Mouse (Mus musculus) G1E (cell line): Measurements from ENCODE around the gene March2. TPM values are rescaled to one million over a fixed set of nuclear protein-coding genes. Genes with fewer than 3 reads are reported as not detected.
A peak's percentile ranks its signal among the peaks of the same experiment; 100 is the strongest.

Experiments
- ATAC-seq: 2 replicates; pipeline ENCODE4 v1.8.0; 2016; ENCODE audit warnings: mild to moderate bottlenecking; ENCODE audit not compliant: insufficient number of reproducible peaks, poor library complexity, low FRiP score, severe bottlenecking; ENCODE audit errors: extremely low read depth
- DNase-seq: peaks from one replicate; pipeline ENCODE4 v3.0.0; 2012; ENCODE audit warnings: low spot score
- H3K27me3 ChIP-seq: 2 replicates; pipeline ENCODE4 v1.6.1; 2012; ENCODE audit warnings: mild to moderate bottlenecking, low read length, inconsistent platforms; ENCODE audit not compliant: insufficient read depth
- H3K36me3 ChIP-seq: replicated peaks from 2 replicates; pipeline ENCODE3; 2012; ENCODE audit warnings: mild to moderate bottlenecking, inconsistent platforms
- H3K4me1 ChIP-seq: 2 replicates; pipeline ENCODE4 v1.6.1; 2012; ENCODE audit warnings: low read depth, low read length, inconsistent platforms, mixed read lengths; ENCODE audit not compliant: insufficient read depth
- H3K4me3 ChIP-seq: 2 replicates; pipeline ENCODE4 v1.5.1; 2012; ENCODE audit warnings: low read depth, mild to moderate bottlenecking, inconsistent platforms, low read length, moderate library complexity, mixed read lengths
- H3K9me3 ChIP-seq: replicated peaks from 2 replicates; pipeline ENCODE4 v1.6.1; 2012; ENCODE audit warnings: inconsistent platforms
- CTCF ChIP-seq: IDR thresholded peaks from 2 replicates; pipeline ENCODE4 v1.5.1; 2012; ENCODE audit warnings: low read depth, low read length, inconsistent platforms, mixed read lengths
- GATA1 ChIP-seq: IDR thresholded peaks from 2 replicates; pipeline ENCODE4 v1.6.1; 2012; ENCODE audit warnings: borderline replicate concordance, low read length, inconsistent platforms, mixed read lengths
- GATA2 ChIP-seq: IDR thresholded peaks from 2 replicates; pipeline ENCODE4 v1.6.1; 2012; ENCODE audit warnings: low read depth, low read length, inconsistent platforms, borderline replicate concordance
- POLR2AphosphoS5 ChIP-seq: IDR thresholded peaks from 2 replicates; pipeline ENCODE4 v1.6.1; 2012; ENCODE audit warnings: low read depth, low read length, inconsistent platforms; ENCODE audit not compliant: insufficient replicate concordance
- TAL1 ChIP-seq: conservative IDR thresholded peaks from 2 replicates; pipeline ENCODE4 v1.6.1; 2012; ENCODE audit warnings: low read depth, low read length, inconsistent platforms, mixed read lengths
- polyA plus RNA-seq: library from polyadenylated mRNA; stranded (reverse); fragments of >175 nt; gene quantifications from 2 replicates; pipeline ENCODE4 v1.2.3, GENCODE M21; 2012
- total RNA-seq, 2 experiments: library from RNA; stranded (forward) in 1 of 2; stranded (reverse) in 1 of 2; fragments of 200-1000 nt in 1 of 2; fragments of >200 nt in 1 of 2; fragmentation: Nextera tagmentation in 1 of 2; gene quantifications; 2 replicates each; pipeline ENCODE4 v1.2.3; 2014 to 2017

The March2 gene
- total and polyA plus RNA-seq, 3 experiments: 33.3 to 120 (median 75.3) TPM

DNA sequence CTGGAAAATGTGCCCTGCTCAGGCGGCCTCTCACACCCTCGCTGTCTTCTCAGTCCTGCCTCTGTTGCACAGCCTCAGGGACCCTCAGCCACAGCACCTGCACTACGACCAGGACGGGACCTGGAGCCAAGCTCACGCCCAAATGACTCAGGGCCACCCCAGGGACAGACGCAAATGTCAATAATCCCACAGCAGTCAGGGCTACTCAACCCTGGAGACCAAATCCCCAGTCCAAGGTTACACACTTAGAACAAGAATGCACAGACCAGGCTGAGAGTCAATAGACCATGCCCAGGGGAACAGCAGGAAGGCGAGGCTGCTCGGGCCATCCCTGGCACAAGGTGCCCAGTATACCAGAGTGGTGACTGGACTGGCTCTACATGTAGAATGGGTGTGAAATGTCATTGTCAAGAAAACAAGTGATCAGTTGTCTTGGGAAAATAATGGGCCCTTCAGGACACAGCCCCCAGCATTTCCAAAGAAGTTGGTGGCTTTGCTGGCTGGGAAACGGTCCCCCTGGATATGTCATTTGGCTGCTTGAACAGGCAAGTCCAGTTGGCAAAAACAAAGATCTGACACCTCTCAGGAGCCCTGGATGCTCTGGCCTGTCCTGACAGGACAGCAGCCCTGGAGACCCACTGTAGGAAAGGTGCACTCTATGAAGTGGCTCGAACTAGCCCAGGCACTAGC, 37.1 kb upstream of the March2 start:
- H3K4me1 ChIP-seq: peaks cover 65% of the 10 kb centered on the region
- H3K27me3 ChIP-seq: no peaks in the 10 kb centered on the region
- DNase-seq (no peak), ATAC-seq (no peak)
- peaks cover 79% of the 10 kb centered on the region for H3K36me3 ChIP-seq
- no peaks in the 10 kb centered on the region for H3K9me3 ChIP-seq
- H3K4me3 ChIP-seq: no peak overlapping the region
- TF ChIP-seq GATA1: no peak
- TF ChIP-seq POLR2AphosphoS5: no peak
- TF ChIP-seq CTCF: no peak

DNA sequence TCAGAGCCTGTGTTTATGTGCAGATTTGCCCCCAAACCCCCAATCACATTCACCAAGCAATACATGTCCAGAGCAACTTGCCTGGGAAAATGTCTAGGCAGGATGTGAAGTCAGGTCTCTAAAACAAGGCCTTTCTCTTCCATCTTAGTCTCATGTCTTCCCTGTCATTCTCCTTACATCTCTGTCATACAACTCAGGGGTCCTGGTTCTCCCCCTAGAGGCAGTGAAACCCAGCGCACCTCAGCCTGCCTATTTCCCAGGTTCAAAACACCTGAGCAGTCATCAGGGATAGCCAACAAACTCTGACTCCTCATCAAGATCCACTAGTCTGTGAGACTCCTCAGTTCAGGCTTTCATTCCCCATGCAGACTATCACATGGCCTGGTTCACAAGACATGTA, 36.2 kb upstream of the March2 start:
- H3K27me3 ChIP-seq: no peaks in the 10 kb centered on the region
- no peaks in the 10 kb centered on the region for H3K9me3 ChIP-seq
- DNase-seq (no peak), ATAC-seq (no peak)
- H3K4me1 ChIP-seq: peaks cover 65% of the 10 kb centered on the region
- no peak for TF ChIP-seq POLR2AphosphoS5
- TF ChIP-seq GATA2: no peak
- TF ChIP-seq CTCF: no peak
- TF ChIP-seq GATA1: no peak
- TF ChIP-seq TAL1: no peak
- no peak overlapping the region for H3K4me3 ChIP-seq
- H3K36me3 ChIP-seq: peaks cover 88% of the 10 kb centered on the region

DNA sequence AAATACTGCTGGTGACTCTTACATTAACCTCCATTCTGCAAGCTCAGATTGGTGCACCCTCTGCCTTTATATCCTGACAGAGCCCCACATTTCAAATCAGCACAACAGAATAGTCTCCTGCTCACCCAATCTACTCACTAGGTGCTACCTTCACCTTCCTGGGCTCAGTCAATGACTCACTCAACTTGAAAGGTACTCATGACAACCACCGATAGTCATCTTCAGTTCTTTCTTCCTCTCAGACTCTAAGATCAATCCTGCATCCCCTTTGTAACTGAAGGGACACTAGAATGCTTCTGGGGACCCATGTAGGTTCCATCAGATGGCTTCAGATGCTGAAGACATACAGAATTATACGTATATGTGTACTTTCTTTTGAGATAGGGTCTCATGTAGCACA, 33.8 kb upstream of the March2 start:
- no peak for TF ChIP-seq TAL1
- H3K4me1 ChIP-seq: peaks cover 43% of the 10 kb centered on the region
- DNase-seq (no peak), ATAC-seq (no peak)
- no peaks in the 10 kb centered on the region for H3K9me3 ChIP-seq
- H3K4me3 ChIP-seq: no peak overlapping the region
- no peaks in the 10 kb centered on the region for H3K27me3 ChIP-seq
- peaks cover 97% of the 10 kb centered on the region for H3K36me3 ChIP-seq

DNA sequence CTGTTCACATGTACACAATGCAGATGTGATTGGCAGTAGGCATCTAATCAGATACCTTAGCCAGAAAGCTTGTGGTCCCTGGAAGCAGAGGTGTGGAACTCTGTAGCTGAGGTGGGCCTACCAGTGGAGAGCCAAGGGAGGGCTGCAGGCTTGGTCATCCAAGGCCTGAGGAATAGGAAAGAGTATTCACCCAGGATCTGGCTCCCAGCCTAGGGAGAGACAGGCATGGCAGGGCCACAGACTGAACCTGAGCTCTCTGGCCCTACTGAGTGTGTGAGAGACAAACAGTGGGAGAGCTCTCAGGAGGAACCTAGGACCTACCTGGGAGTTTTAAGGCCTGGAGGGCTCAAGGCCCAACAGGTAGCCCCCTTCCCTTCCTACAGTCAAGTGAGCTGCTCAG, 32.7 kb upstream of the March2 start:
- DNase-seq (no peak), ATAC-seq (no peak)
- no peak for TF ChIP-seq TAL1
- TF ChIP-seq GATA2: no peak
- no peak for TF ChIP-seq CTCF
- no peak for TF ChIP-seq POLR2AphosphoS5
- no peak for TF ChIP-seq GATA1
- H3K36me3 ChIP-seq: peaks cover 91% of the 10 kb centered on the region
- peaks cover 34% of the 10 kb centered on the region for H3K4me1 ChIP-seq
- no peak overlapping the region for H3K4me3 ChIP-seq
- H3K27me3 ChIP-seq: no peaks in the 10 kb centered on the region
- no peaks in the 10 kb centered on the region for H3K9me3 ChIP-seq

DNA sequence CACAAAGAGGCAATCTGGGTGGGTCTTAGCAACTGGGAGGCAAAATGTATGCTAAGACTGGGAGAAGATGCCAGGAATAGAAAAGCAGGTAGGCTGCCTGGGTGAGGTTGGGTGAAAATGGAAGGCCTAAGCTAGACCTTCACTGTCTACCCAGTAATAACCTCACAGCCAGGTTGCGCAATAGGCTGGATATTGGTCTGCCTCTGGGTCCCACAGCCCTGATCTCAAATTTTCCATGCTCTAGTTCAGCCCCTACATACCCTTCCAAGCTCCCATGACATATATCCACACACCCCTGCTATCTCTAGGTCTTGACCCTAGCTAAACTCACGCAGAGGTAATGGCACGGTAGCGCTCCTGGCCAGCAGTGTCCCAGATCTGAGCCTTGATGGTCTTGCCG, 31.0 kb upstream of the March2 start:
- TF ChIP-seq POLR2AphosphoS5 (no peak), GATA2 (no peak), TAL1 (no peak), CTCF (no peak), GATA1 (no peak)
- no peak for ATAC-seq
- peaks cover 21% of the 10 kb centered on the region for H3K4me1 ChIP-seq
- DNase-seq: no peak
- H3K27me3 ChIP-seq: no peaks in the 10 kb centered on the region
- H3K4me3 ChIP-seq: no peak overlapping the region
- no peaks in the 10 kb centered on the region for H3K9me3 ChIP-seq
- peaks cover 92% of the 10 kb centered on the region for H3K36me3 ChIP-seq

DNA sequence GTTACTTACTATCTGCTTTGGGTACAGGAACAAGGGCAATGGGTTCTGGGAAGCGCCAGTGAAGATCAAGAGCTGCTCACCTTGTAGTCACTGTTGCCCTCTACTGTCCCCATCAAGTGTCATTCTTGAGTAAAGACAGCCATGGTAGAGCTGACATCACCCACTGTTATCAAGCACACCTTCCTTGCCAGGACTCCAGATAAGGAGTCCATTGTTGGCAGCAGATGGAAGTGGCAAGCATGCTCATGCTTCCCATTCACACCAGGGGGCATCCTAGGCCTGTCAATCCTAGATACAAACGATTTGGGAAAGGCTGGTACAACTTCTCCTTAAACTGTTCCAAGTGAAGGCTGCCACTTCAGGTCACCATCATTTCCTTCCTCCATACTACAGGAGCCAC, 27.5 kb upstream of the March2 start:
- ATAC-seq (no peak), DNase-seq (peak; percentile 14)
- Histone ChIP-seq H3K4me1 (peaks cover 5% of the 10 kb centered on the region), H3K9me3 (no peaks in the 10 kb centered on the region), H3K4me3 (no peak overlapping the region), H3K36me3 (peaks cover 58% of the 10 kb centered on the region), H3K27me3 (no peaks in the 10 kb centered on the region)
- TF ChIP-seq TAL1 (no peak), CTCF (no peak), GATA1 (no peak), POLR2AphosphoS5 (no peak), GATA2 (no peak)
